Mouse (Mus musculus): ENCODE data around the gene Gm21973. TPM values are rescaled to one million over a fixed set of nuclear protein-coding genes. Genes with fewer than 3 reads are reported as not detected.
A peak's percentile ranks its signal among the peaks of the same experiment; 100 is the strongest.

Gm21973 gene
- polyA plus RNA-seq, 1 experiment from 2014 or later = not detected

GRCm38 (mm10) chr15:10413656-10414055 is 88.5 kb downstream of the Gm21973 start:
- no peaks in the 10 kb centered on the region for H3K27me3 ChIP-seq
- H3K9ac ChIP-seq = no peak overlapping the region
- H3K4me2 ChIP-seq (replicated peaks) = no peak overlapping the region
- no peaks in the 10 kb centered on the region for H3K9me3 ChIP-seq (replicated peaks)
- H3K4me1 ChIP-seq = no peaks in the 10 kb centered on the region
- 94% methylated on average over 6 of the region's 6 CpGs for WGBS
- no peak overlapping the region for H3K27ac ChIP-seq
- no peak for ATAC-seq (ENCODE audit: low FRiP score)
- no peak overlapping the region for H3K4me3 ChIP-seq
- no peaks in the 10 kb centered on the region for H3K36me3 ChIP-seq

DNA sequence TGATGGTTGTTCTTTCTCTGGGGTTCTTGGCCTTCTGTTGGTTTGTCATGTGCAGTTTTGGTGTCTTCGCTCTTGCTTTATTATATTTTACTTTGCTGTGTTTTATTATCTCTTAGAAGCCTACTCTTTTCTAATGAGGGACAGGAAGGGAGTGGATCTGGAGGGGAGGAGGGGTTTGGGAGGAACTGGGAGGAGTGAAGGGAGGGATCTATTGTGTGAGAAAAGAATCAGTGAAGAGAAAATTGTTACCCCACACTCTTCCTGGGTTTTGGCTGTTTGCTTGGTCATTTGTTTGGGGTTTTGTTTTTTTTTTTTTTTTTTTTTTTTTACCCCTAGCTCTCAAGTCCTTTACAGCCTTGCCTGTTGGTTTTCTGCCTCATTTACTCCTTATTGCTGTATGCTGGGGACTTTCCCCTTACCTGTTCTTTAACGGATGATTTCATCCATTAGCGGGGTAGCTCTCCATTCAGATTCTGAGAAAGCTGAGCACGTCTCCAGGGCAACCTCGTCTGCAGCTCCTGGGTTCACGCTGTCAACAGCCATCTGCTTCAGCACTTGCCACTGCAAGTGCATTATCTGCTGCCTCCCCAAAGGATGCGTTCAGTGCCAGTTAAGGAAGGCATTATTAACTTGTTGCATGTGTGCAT is 96.1 kb downstream of the Gm21973 start:
- 14% methylated on average over 7 of the region's 7 CpGs for WGBS

GRCm38 (mm10) chr15:10421785-10422144 is 96.6 kb downstream of the Gm21973 start:
- no peaks in the 10 kb centered on the region for H3K9me3 ChIP-seq (replicated peaks)
- no peak overlapping the region for H3K9ac ChIP-seq
- no peak overlapping the region for H3K4me3 ChIP-seq
- no peak overlapping the region for H3K4me2 ChIP-seq (replicated peaks)
- no peak for ATAC-seq (ENCODE audit: low FRiP score)
- H3K4me1 ChIP-seq = peaks cover 7% of the 10 kb centered on the region
- no peaks in the 10 kb centered on the region for H3K36me3 ChIP-seq
- H3K27ac ChIP-seq = no peak overlapping the region; the same call in 1 of the 2 replicates
- WGBS = 34% methylated on average over 1 of the region's 1 CpGs
- H3K27me3 ChIP-seq = no peaks in the 10 kb centered on the region

More for the DNA sequence above, 96.1 kb downstream of the Gm21973 start:
- Histone ChIP-seq H3K4me2 (replicated peaks) (no peak overlapping the region), H3K36me3 (no peaks in the 10 kb centered on the region), H3K4me1 (peaks cover 7% of the 10 kb centered on the region), H3K9ac (no peak overlapping the region), H3K27me3 (no peaks in the 10 kb centered on the region), H3K9me3 (replicated peaks) (no peaks in the 10 kb centered on the region), H3K4me3 (no peak overlapping the region), H3K27ac (no peak overlapping the region; the same call in 1 of the 2 replicates)
- peak; percentile 86 for ATAC-seq (ENCODE audit: low FRiP score)

Other genes starting within 250 kb of the Gm21973 start
- gene Prlr, start 148.1 kb upstream of the Gm21973 start, polyA plus RNA-seq (2016; fragmentation: Nextera tagmentation; extraction: Ambion mirVana) = 0.35 and 0.46 TPM in 2 replicates
- gene Agxt2, start 33.2 kb downstream of the Gm21973 start, polyA plus RNA-seq (2016; fragmentation: Nextera tagmentation; extraction: Ambion mirVana) = not detected in 2 replicates
- gene Dnajc21, start 145.1 kb downstream of the Gm21973 start, polyA plus RNA-seq (2016; fragmentation: Nextera tagmentation; extraction: Ambion mirVana) = 15.3 and 16.0 TPM in 2 replicates
- gene Brix1, start 160.6 kb downstream of the Gm21973 start, polyA plus RNA-seq (2016; fragmentation: Nextera tagmentation; extraction: Ambion mirVana) = 91.0 and 102 TPM in 2 replicates
- 32.2 and 33.9 TPM in 2 replicates for gene Rad1, start 160.6 kb downstream of the Gm21973 start, polyA plus RNA-seq (2016; fragmentation: Nextera tagmentation; extraction: Ambion mirVana)
- not detected in 2 replicates for gene Ttc23l, start 233.3 kb downstream of the Gm21973 start, polyA plus RNA-seq (2016; fragmentation: Nextera tagmentation; extraction: Ambion mirVana)

All from hindbrain, embryonic 12.5 days (tissue).